Mouse (Mus musculus) G1E (cell line): ENCODE results near the gene Irf2. TPM values are rescaled to one million over a fixed set of nuclear protein-coding genes. Genes with fewer than 3 reads are reported as not detected.
A peak's percentile ranks its signal among the peaks of the same experiment; 100 is the strongest.

Experiments
- ATAC-seq: 2 replicates; pipeline ENCODE4 v1.8.0; 2016; ENCODE audit warnings: mild to moderate bottlenecking; ENCODE audit not compliant: insufficient number of reproducible peaks, poor library complexity, low FRiP score, severe bottlenecking; ENCODE audit errors: extremely low read depth
- DNase-seq: peaks from one replicate; pipeline ENCODE4 v3.0.0; 2012; ENCODE audit warnings: low spot score
- H3K27me3 ChIP-seq: 2 replicates; pipeline ENCODE4 v1.6.1; 2012; ENCODE audit warnings: mild to moderate bottlenecking, low read length, inconsistent platforms; ENCODE audit not compliant: insufficient read depth
- H3K36me3 ChIP-seq: replicated peaks from 2 replicates; pipeline ENCODE3; 2012; ENCODE audit warnings: mild to moderate bottlenecking, inconsistent platforms
- H3K4me1 ChIP-seq: 2 replicates; pipeline ENCODE4 v1.6.1; 2012; ENCODE audit warnings: low read depth, low read length, inconsistent platforms, mixed read lengths; ENCODE audit not compliant: insufficient read depth
- H3K4me3 ChIP-seq: 2 replicates; pipeline ENCODE4 v1.5.1; 2012; ENCODE audit warnings: low read depth, mild to moderate bottlenecking, inconsistent platforms, low read length, moderate library complexity, mixed read lengths
- H3K9me3 ChIP-seq: replicated peaks from 2 replicates; pipeline ENCODE4 v1.6.1; 2012; ENCODE audit warnings: inconsistent platforms
- CTCF ChIP-seq: IDR thresholded peaks from 2 replicates; pipeline ENCODE4 v1.5.1; 2012; ENCODE audit warnings: low read depth, low read length, inconsistent platforms, mixed read lengths
- GATA1 ChIP-seq: IDR thresholded peaks from 2 replicates; pipeline ENCODE4 v1.6.1; 2012; ENCODE audit warnings: borderline replicate concordance, low read length, inconsistent platforms, mixed read lengths
- GATA2 ChIP-seq: IDR thresholded peaks from 2 replicates; pipeline ENCODE4 v1.6.1; 2012; ENCODE audit warnings: low read depth, low read length, inconsistent platforms, borderline replicate concordance
- POLR2AphosphoS5 ChIP-seq: IDR thresholded peaks from 2 replicates; pipeline ENCODE4 v1.6.1; 2012; ENCODE audit warnings: low read depth, low read length, inconsistent platforms; ENCODE audit not compliant: insufficient replicate concordance
- TAL1 ChIP-seq: conservative IDR thresholded peaks from 2 replicates; pipeline ENCODE4 v1.6.1; 2012; ENCODE audit warnings: low read depth, low read length, inconsistent platforms, mixed read lengths
- polyA plus RNA-seq: library from polyadenylated mRNA; stranded (reverse); fragments of >175 nt; gene quantifications from 2 replicates; pipeline ENCODE4 v1.2.3, GENCODE M21; 2012
- total RNA-seq, 2 experiments: library from RNA; stranded (forward) in 1 of 2; stranded (reverse) in 1 of 2; fragments of 200-1000 nt in 1 of 2; fragments of >200 nt in 1 of 2; fragmentation: Nextera tagmentation in 1 of 2; gene quantifications; 2 replicates each; pipeline ENCODE4 v1.2.3; 2014 to 2017

Gene Irf2
- total and polyA plus RNA-seq, 3 experiments = 13.4 to 111 (median 16.3) TPM

GRCm38 (mm10) chr8:46758131-46758530, 18.6 kb downstream of the Irf2 start:
- Histone ChIP-seq H3K36me3 (peaks cover 47% of the 10 kb centered on the region), H3K4me1 (peaks cover 81% of the 10 kb centered on the region), H3K9me3 (no peaks in the 10 kb centered on the region), H3K27me3 (no peaks in the 10 kb centered on the region), H3K4me3 (peak overlapping the region; percentile 27; the same call in 1 of the 2 replicates)
- DNase-seq (no peak), ATAC-seq (no peak)
- TF ChIP-seq GATA1 (no peak), TAL1 (no peak), GATA2 (no peak), POLR2AphosphoS5 (no peak), CTCF (no peak)

- Histone ChIP-seq H3K4me3 (no peak overlapping the region; the same call in 1 of the 2 replicates), H3K27me3 (no peaks in the 10 kb centered on the region), H3K36me3 (peaks cover 48% of the 10 kb centered on the region), H3K9me3 (no peaks in the 10 kb centered on the region), H3K4me1 (peaks cover 82% of the 10 kb centered on the region)
- peak; percentile 46; the same call in 1 of the 2 replicates for TF ChIP-seq TAL1
- TF ChIP-seq GATA2 = no peak
- DNase-seq (no peak), ATAC-seq (peak; percentile 67; the same call in 1 of the 2 replicates)
Observed at GRCm38 (mm10) chr8:46758676-46759075, 19.1 kb downstream of the Irf2 start.

- DNase-seq (no peak), ATAC-seq (no peak)
- H3K4me3 ChIP-seq = peak overlapping the region; percentile 20; the same call in 1 of the 2 replicates
- TF ChIP-seq GATA2 (no peak), CTCF (no peak), POLR2AphosphoS5 (no peak), TAL1 (no peak), GATA1 (no peak)
- H3K36me3 ChIP-seq = peaks cover 47% of the 10 kb centered on the region
- no peaks in the 10 kb centered on the region for H3K27me3 ChIP-seq
- H3K4me1 ChIP-seq = peaks cover 82% of the 10 kb centered on the region
- H3K9me3 ChIP-seq = no peaks in the 10 kb centered on the region
Observed at GRCm38 (mm10) chr8:46759562-46759961, 20.0 kb downstream of the Irf2 start.

GRCm38 (mm10) chr8:46760701-46761100, 21.2 kb downstream of the Irf2 start:
- H3K36me3 ChIP-seq = peaks cover 46% of the 10 kb centered on the region
- DNase-seq (no peak), ATAC-seq (peak; percentile 34; the same call in 1 of the 2 replicates)

GRCm38 (mm10) chr8:46761454-46761853, 21.9 kb downstream of the Irf2 start:
- H3K4me3 ChIP-seq = no peak overlapping the region
- no peak for ATAC-seq
- H3K27me3 ChIP-seq = no peaks in the 10 kb centered on the region
- no peak for DNase-seq
- TF ChIP-seq POLR2AphosphoS5 (no peak), GATA1 (no peak), GATA2 (no peak), TAL1 (no peak), CTCF (no peak)
- peaks cover 47% of the 10 kb centered on the region for H3K36me3 ChIP-seq
- H3K9me3 ChIP-seq = no peaks in the 10 kb centered on the region
- peaks cover 86% of the 10 kb centered on the region for H3K4me1 ChIP-seq

More at GRCm38 (mm10) chr8:46760701-46761100, 21.2 kb downstream of the Irf2 start:
- Histone ChIP-seq H3K9me3 (no peaks in the 10 kb centered on the region), H3K4me1 (peaks cover 86% of the 10 kb centered on the region), H3K27me3 (no peaks in the 10 kb centered on the region), H3K4me3 (no peak overlapping the region)
- TF ChIP-seq GATA2 = no peak
- peak; percentile 20; the same call in 1 of the 2 replicates for TF ChIP-seq TAL1

- TF ChIP-seq GATA2 (no peak), POLR2AphosphoS5 (no peak), TAL1 (no peak)
- H3K4me1 ChIP-seq = peaks cover 65% of the 10 kb centered on the region
- H3K27me3 ChIP-seq = no peaks in the 10 kb centered on the region
- peaks cover 41% of the 10 kb centered on the region for H3K36me3 ChIP-seq
- peak overlapping the region; percentile 13; the same call in 1 of the 2 replicates for H3K4me3 ChIP-seq
- H3K9me3 ChIP-seq = no peaks in the 10 kb centered on the region
- DNase-seq (no peak), ATAC-seq (peak; percentile 12; the same call in 1 of the 2 replicates)
Observed at GRCm38 (mm10) chr8:46769408-46770180, 30.1 kb downstream of the Irf2 start.
